Mouse (Mus musculus): ENCODE results near the gene Mrtfb.

DNA sequence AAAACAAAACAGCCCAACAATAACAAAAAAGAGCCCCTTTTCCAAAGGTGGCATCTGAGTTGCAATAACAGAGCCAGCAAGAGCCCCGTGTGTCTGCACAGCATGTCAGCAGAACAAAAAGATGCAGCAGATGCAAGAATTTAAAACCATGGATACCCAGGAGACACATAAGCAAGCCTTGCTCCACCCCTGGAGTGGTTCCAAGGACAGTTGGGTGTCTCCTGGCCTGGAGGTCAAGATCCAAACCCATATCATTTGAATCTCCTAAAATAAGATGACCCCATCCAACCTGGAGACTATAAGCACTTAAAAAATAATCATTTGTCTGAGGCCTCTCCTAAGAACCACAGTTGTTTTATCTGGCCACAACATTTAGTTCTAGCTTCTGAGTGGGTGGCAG lies 203.8 kb downstream of the Mrtfb start:
- TF ChIP-seq GATA1 (IDR thresholded peaks at IDR 0.05; ENCODE audit: borderline replicate concordance, low read length) = no peak
- no peak for TF ChIP-seq FLI1 (IDR thresholded peaks at IDR 0.05; ENCODE audit: low read length)

Measured in megakaryocyte, embryonic 14.5 days (primary cell).